Mouse (Mus musculus) forebrain, embryonic 13.5 days (tissue): ENCODE measurements around the gene Mmp2. TPM values are rescaled to one million over a fixed set of nuclear protein-coding genes. Genes with fewer than 3 reads are reported as not detected.
"Not testable (repeated sequence)": the region's sequence is repeated elsewhere in the genome, so short reads cannot be mapped to it uniquely, and the experiment has no call there.

Experiments
- ATAC-seq: fragments of 200-750 bp; cut with Nextera tagmentation; 2 replicates; pipeline ENCODE4 v1.8.0; 2017
- H3K27ac ChIP-seq: fragments of 300-500 bp; sonication (generic); 2 replicates; pipeline ENCODE4 v1.5.1; 2015; ENCODE audit warnings: inconsistent platforms, mild to moderate bottlenecking, moderate library complexity
- H3K27me3 ChIP-seq: fragments of 300-500 bp; sonication (generic); 2 replicates; pipeline ENCODE4 v1.6.1; 2015; ENCODE audit warnings: mild to moderate bottlenecking, inconsistent platforms
- H3K36me3 ChIP-seq: fragments of 300-500 bp; sonication (generic); 2 replicates; pipeline ENCODE4 v1.6.1; 2015; ENCODE audit warnings: mild to moderate bottlenecking, inconsistent platforms; ENCODE audit not compliant: poor library complexity, severe bottlenecking
- H3K4me1 ChIP-seq: fragments of 300-500 bp; sonication (generic); 2 replicates; pipeline ENCODE4 v1.6.1; 2015; ENCODE audit warnings: inconsistent platforms
- H3K4me2 ChIP-seq: fragments of 300-500 bp; sonication (generic); 2 replicates; pipeline ENCODE4 v1.6.1; 2015; ENCODE audit warnings: inconsistent platforms, mild to moderate bottlenecking, moderate library complexity
- H3K4me3 ChIP-seq: fragments of 300-500 bp; sonication (generic); 2 replicates; pipeline ENCODE4 v1.5.1; 2015; ENCODE audit warnings: mild to moderate bottlenecking, inconsistent platforms
- H3K9ac ChIP-seq: fragments of 300-500 bp; sonication (generic); 2 replicates; pipeline ENCODE4 v1.6.1; 2015; ENCODE audit warnings: mild to moderate bottlenecking, inconsistent platforms
- H3K9me3 ChIP-seq: fragments of 300-500 bp; sonication (generic); replicated peaks from 2 replicates; pipeline ENCODE4 v1.6.1; 2016; ENCODE audit warnings: inconsistent platforms
- WGBS: fragments of 180-500 bp; shearing (Covaris S2); methylation state at CpG from one replicate; pipeline ENCODE4 v1.1.7; 2015; 5-methylcytosine and 5-hydroxymethylcytosine counted together
- polyA plus RNA-seq: library from polyadenylated mRNA; unstranded; fragments of >200 nt; fragmentation: Nextera tagmentation; extraction: Ambion mirVana; gene quantifications from 2 replicates; pipeline ENCODE4 v1.2.1, GENCODE M21; 2015

Gene Mmp2
- 9.3 and 9.5 TPM in 2 replicates for polyA plus RNA-seq

DNA sequence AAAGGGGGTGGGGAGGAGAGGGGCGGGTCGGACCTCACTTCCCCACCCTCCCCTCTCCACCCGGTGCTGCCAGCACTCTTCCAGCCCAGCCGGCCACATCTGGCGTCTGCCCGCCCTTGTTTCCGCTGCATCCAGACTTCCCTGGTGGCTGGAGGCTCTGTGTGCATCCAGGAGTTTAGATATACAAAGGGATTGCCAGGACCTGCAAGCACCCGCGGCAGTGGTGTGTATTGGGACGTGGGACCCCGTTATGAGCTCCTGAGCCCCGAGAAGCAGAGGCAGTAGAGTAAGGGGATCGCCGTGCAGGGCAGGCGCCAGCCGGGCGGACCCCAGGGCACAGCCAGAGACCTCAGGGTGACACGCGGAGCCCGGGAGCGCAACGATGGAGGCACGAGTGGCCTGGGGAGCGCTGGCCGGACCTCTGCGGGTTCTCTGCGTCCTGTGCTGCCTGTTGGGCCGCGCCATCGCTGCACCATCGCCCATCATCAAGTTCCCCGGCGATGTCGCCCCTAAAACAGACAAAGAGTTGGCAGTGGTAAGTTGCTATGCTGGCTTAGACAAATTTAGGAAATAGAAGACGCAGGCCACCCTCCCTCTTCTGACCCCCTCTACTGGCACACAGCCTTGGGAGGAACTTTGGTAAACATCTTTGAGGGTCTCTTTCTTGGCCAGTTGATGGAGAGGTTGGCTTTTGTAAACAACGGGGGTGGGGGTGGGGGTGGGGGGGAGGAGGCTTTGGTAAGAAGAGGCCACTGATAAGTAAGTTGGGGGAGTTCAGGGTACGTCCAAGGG lies at the start of gene Mmp2:
TSS of gene Mmp2 (plus strand) at position 49 of the 792 bp plus-strand sequence.
- peak within 1 kb of the TSS; percentile 66 for H3K4me2 ChIP-seq
- no peaks in the 10 kb centered on the region for H3K9me3 ChIP-seq
- peak; percentile 53; the same call in 1 of the 2 replicates for ATAC-seq
- 3% methylated on average over 37 of the region's 37 CpGs for WGBS
- H3K36me3 ChIP-seq = no peaks in the 10 kb centered on the region
- peaks cover 24% of the 10 kb centered on the region for H3K27me3 ChIP-seq
- peak within 1 kb of the TSS; percentile 63 for H3K9ac ChIP-seq
- H3K27ac ChIP-seq = no peak within 1 kb of the TSS
- peaks cover 16% of the 10 kb centered on the region for H3K4me1 ChIP-seq
- peak within 1 kb of the TSS; percentile 37 for H3K4me3 ChIP-seq

DNA sequence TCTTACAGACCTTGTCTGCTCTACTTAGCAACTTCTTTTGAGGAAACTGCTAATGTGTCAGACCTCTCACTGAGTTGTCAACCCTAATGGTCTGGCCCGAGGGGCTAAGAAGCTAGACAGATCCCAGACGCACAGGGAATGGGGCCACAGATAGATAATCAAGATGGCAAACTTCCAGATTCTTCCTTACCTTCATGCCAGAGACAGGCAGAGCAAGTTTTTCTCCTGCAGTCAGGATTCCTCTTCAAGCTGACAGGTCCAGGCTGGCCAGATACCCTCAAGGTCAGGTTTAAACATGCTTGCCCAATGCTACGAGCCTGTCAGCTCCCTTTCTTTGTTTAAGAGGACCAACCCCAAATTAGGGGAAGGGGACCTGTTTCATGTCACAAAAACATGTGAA lies 46.1 kb upstream of the Mmp2 start:
- no peak overlapping the region for H3K4me3 ChIP-seq
- WGBS = 76% methylated on average over 3 of the region's 3 CpGs
- no peak overlapping the region for H3K27ac ChIP-seq
- H3K9ac ChIP-seq = no peak overlapping the region
- 0 out of 2 replicates have a peak, but pooled peaks cover 2% of the 10 kb centered on the region for H3K9me3 ChIP-seq
- peaks cover 3% of the 10 kb centered on the region; the same call in 1 of the 2 replicates for H3K4me1 ChIP-seq
- no peaks in the 10 kb centered on the region for H3K27me3 ChIP-seq
- ATAC-seq = no peak
- H3K36me3 ChIP-seq = no peaks in the 10 kb centered on the region
- no peak overlapping the region for H3K4me2 ChIP-seq

- no peaks in the 10 kb centered on the region for H3K4me1 ChIP-seq
- H3K36me3 ChIP-seq = no peaks in the 10 kb centered on the region
- ATAC-seq = no peak
- 0 out of 2 replicates have a peak, but pooled peaks cover 4% of the 10 kb centered on the region for H3K9me3 ChIP-seq
- H3K27ac ChIP-seq = no peak overlapping the region
- H3K4me3 ChIP-seq = no peak overlapping the region
- 62% methylated on average over 3 of the region's 3 CpGs for WGBS
- no peak overlapping the region for H3K4me2 ChIP-seq
- H3K27me3 ChIP-seq = no peaks in the 10 kb centered on the region
- H3K9ac ChIP-seq = no peak overlapping the region
These were observed 43.0 kb upstream of the Mmp2 start for GRCm38 (mm10) chr8:92783906-92784610.

GRCm38 (mm10) chr8:92790835-92791234 lies 36.3 kb upstream of the Mmp2 start:
- Histone ChIP-seq H3K4me2 (no peak overlapping the region), H3K9ac (no peak overlapping the region), H3K4me3 (no peak overlapping the region), H3K27me3 (no peaks in the 10 kb centered on the region), H3K27ac (no peak overlapping the region), H3K9me3 (0 out of 2 replicates have a peak, but pooled peaks cover 4% of the 10 kb centered on the region), H3K36me3 (no peaks in the 10 kb centered on the region), H3K4me1 (no peaks in the 10 kb centered on the region; the same call in 1 of the 2 replicates)
- ATAC-seq = no peak
- WGBS = 68% methylated on average over 3 of the region's 3 CpGs

- H3K27me3 ChIP-seq, H3K4me3 ChIP-seq, H3K4me1 ChIP-seq, H3K36me3 ChIP-seq, H3K9ac ChIP-seq, H3K4me2 ChIP-seq, H3K27ac ChIP-seq, ATAC-seq, H3K9me3 ChIP-seq: not testable (repeated sequence)
- 79% methylated on average over 2 of the region's 2 CpGs for WGBS
These were observed 35.1 kb upstream of the Mmp2 start for GRCm38 (mm10) chr8:92791999-92792398.

DNA sequence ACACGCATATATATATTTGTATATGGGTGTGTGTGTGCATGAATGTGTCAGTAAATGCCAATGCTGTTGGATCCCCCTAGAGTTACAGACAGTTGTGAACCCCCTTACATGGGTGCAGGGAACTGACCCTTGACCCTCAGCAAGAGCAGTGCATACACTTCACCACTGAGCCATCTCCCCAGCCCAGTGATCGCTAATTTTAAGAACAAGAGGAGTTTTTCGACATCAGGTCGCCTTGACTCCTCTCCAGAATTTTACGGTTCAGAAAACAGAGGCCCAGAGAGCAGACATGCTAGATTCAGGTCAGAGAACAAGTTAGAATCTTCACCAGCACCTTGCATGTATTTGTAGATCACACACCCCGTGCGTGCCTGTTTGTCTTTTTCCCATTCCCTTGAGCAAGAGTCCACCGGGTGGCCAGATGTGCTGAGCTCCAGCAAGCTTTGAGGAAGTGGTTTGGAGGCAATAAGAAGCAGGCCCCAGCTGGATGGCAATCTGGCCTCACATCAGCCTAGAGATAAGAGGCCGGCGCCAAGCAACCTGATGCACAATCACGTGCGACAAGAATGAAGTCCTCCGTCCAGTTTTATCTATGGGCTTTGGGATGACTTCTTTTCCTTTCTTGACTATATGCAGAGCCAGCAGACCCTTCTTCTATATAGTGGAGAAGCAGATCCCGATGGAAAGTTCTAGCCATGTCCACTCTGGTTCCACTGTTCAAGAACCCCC lies 33.1 kb upstream of the Mmp2 start:
- ATAC-seq = no peak
- H3K4me3 ChIP-seq = no peak overlapping the region
- H3K36me3 ChIP-seq = no peaks in the 10 kb centered on the region
- no peak overlapping the region for H3K4me2 ChIP-seq
- 90% methylated on average over 14 of the region's 14 CpGs for WGBS
- no peak overlapping the region for H3K27ac ChIP-seq
- peaks cover 2% of the 10 kb centered on the region; the same call in 1 of the 2 replicates for H3K4me1 ChIP-seq
- H3K27me3 ChIP-seq = no peaks in the 10 kb centered on the region
- H3K9ac ChIP-seq = no peak overlapping the region
- no peaks in the 10 kb centered on the region for H3K9me3 ChIP-seq

DNA sequence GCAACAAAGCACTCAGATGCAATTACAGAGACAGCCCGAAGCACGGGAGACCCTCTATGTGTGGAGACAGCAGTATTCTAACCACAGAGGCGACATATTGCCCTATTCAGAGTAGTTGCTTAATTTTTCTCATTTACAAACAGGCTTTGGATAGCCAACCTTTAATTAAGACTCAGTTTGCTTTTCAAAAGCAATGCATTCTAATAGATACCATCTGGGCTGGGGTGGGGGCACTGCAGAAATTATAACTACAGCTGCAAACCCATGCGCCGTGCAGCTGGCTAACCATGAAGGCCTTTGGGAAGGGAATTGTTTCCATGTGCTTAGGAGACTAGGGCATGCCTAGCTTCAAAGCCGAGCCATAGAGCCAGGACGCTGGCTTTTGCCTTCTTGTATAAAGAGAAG lies 29.6 kb upstream of the Mmp2 start:
- ATAC-seq = peak; percentile 76
- H3K27me3 ChIP-seq = no peaks in the 10 kb centered on the region
- H3K27ac ChIP-seq = no peak overlapping the region
- 54% methylated on average over 7 of the region's 7 CpGs for WGBS
- no peak overlapping the region for H3K4me2 ChIP-seq
- H3K4me1 ChIP-seq = 0 out of 2 replicates have a peak, but pooled peaks cover 2% of the 10 kb centered on the region
- H3K9me3 ChIP-seq = no peaks in the 10 kb centered on the region
- no peak overlapping the region for H3K9ac ChIP-seq
- H3K4me3 ChIP-seq = no peak overlapping the region
- H3K36me3 ChIP-seq = no peaks in the 10 kb centered on the region

DNA sequence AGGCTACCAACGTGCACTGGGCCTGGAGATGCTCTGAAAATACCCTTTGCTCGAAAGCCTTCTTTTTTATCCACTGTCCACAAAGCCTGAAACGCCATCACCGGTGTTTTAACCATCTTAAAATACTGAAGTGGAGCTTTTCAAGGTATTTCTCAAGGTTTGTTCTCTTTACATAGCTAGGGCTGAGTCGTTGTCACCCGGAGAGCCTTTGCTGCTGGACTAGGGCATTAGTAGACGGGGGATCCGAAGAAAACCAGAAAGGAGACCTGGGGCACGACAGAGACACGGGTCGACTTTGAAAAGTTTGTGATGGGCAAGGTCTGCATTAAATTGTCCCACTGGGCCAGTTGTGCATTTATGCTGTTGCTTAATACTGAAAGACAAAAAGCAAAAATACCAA lies 27.7 kb upstream of the Mmp2 start:
- no peaks in the 10 kb centered on the region for H3K36me3 ChIP-seq
- H3K27ac ChIP-seq = no peak overlapping the region
- no peak overlapping the region for H3K4me3 ChIP-seq
- no peaks in the 10 kb centered on the region for H3K9me3 ChIP-seq
- WGBS = 93% methylated on average over 11 of the region's 11 CpGs
- H3K4me2 ChIP-seq = no peak overlapping the region
- H3K4me1 ChIP-seq = 0 out of 2 replicates have a peak, but pooled peaks cover 2% of the 10 kb centered on the region
- no peaks in the 10 kb centered on the region for H3K27me3 ChIP-seq
- no peak for ATAC-seq
- H3K9ac ChIP-seq = no peak overlapping the region

DNA sequence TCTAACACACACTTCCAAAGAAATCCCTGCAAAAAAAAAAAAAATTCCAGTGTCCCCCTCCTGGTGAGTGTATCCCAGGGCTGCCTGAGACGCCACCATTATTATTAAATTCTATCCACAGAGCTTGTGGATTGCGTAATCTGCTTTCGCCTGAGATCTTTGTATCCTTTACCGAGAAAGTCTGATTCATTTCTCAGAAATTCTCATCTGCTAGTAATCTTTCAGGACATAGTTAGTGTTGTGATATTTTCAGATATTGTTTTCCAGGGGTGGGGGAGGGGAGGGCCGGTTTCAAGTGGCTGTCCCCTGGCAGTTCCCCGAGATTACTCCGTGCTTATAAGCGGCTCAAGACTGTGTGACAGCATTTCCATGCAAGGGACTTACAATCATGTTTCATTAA lies 25.9 kb upstream of the Mmp2 start:
- Histone ChIP-seq H3K27me3 (no peaks in the 10 kb centered on the region), H3K9ac (no peak overlapping the region), H3K27ac (no peak overlapping the region), H3K36me3 (no peaks in the 10 kb centered on the region), H3K4me2 (no peak overlapping the region), H3K4me1 (0 out of 2 replicates have a peak, but pooled peaks cover 2% of the 10 kb centered on the region), H3K4me3 (no peak overlapping the region), H3K9me3 (no peaks in the 10 kb centered on the region)
- ATAC-seq = no peak
- 66% methylated on average over 8 of the region's 8 CpGs for WGBS

DNA sequence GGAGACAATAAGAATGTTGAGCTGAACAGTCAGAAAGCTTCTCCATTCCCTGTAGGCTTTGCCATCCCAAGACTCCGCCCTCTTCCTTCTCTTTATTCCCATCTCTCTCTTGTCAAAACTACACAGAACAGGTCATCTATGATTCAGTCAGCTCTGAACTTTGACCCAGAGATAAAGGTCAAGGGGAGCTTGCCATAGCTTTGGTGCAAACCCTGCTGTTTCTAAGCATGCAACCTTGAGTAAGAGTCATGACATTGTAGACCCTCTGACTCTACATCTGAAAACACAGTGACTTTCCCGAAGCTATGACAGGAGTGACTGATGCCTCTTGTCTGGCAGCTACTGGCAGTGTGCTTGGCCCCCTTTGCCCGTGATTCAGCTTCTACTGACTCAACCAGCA lies 24.5 kb upstream of the Mmp2 start:
- Histone ChIP-seq H3K9ac (no peak overlapping the region), H3K4me3 (no peak overlapping the region), H3K9me3 (no peaks in the 10 kb centered on the region), H3K4me1 (no peaks in the 10 kb centered on the region), H3K27ac (no peak overlapping the region), H3K27me3 (no peaks in the 10 kb centered on the region), H3K4me2 (no peak overlapping the region), H3K36me3 (no peaks in the 10 kb centered on the region)
- 87% methylated on average over 3 of the region's 3 CpGs for WGBS
- ATAC-seq = no peak

GRCm38 (mm10) chr8:92812773-92813172 lies 14.3 kb upstream of the Mmp2 start:
- no peak overlapping the region for H3K27ac ChIP-seq
- no peaks in the 10 kb centered on the region for H3K36me3 ChIP-seq
- no peaks in the 10 kb centered on the region for H3K4me1 ChIP-seq
- no peak overlapping the region for H3K4me2 ChIP-seq
- no peak overlapping the region for H3K4me3 ChIP-seq
- H3K27me3 ChIP-seq = no peaks in the 10 kb centered on the region
- no peak for ATAC-seq
- WGBS = 97% methylated on average over 2 of the region's 2 CpGs
- no peaks in the 10 kb centered on the region for H3K9me3 ChIP-seq
- H3K9ac ChIP-seq = no peak overlapping the region

DNA sequence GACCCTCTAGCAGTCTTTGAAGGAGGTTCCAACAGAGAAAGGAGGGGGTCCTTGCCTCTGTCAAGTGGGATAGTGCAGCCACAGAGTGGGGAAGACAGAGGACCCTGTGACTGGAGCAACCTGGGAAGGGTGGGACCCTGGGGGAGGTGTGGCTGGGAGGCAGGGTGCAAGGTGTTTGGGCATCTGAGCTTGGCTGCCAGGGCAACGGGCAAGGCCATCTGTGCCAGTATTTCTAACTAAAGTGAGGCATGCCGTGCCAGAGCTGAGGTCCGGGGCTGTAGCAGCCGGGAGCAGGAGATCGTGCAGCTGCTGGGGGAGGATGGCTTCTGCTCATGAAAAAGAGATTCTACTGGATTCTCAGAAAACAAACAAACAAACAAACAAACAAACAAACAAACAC lies 11.4 kb upstream of the Mmp2 start:
- 68% methylated on average over 5 of the region's 5 CpGs for WGBS
- Histone ChIP-seq H3K4me3 (no peak overlapping the region), H3K27ac (no peak overlapping the region), H3K9ac (no peak overlapping the region), H3K27me3 (no peaks in the 10 kb centered on the region), H3K36me3 (no peaks in the 10 kb centered on the region), H3K4me1 (no peaks in the 10 kb centered on the region), H3K9me3 (no peaks in the 10 kb centered on the region), H3K4me2 (no peak overlapping the region)
- ATAC-seq = no peak
